ENCODE assay signal across 33 mouse cellular contexts in the genomic region with DNA sequence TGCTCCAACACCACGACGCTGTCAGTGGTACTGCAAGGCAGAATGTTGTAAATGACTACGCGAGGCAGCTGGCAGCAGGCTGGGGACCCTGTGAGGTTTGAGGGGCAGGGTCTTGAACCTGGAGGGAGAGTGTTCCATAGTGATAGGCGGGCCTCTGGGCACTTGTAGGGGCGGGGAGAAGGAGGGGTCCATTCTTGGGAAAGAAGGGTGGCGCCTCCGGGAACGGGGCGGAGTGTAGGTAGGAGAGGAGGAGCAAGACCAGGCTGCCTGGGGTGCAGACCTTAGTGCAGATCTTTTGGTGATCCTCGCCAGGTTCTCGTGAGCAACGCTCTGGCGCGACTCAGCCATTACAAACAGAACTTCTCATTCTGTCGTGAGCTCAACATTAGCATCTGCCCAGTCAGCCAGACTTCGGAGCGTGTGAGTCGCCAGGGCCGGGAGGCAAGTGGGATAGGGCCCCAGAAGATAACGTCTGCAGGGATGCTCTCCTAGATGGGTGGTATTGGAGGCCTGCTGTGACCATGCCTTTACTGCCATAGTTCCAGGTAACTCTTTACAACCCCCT. TPM values are rescaled to one million over a fixed set of nuclear protein-coding genes. Genes with fewer than 3 reads are reported as not detected.
DNase-seq lines count a peak whose midpoint lies in the region; ATAC-seq and TF ChIP-seq lines count a peak whose summit lies in the region.
"Had no signal": no experiment of that assay in that cellular context is flagged by ENCODE, and none has a peak within 500 bp of the region (broad histone marks: within the 10 kb centered on the region; RNA-seq: fewer than 3 reads in every experiment).

No protein-coding gene starts in this region.

- no peak for DNase-seq in intestine, embryonic 14.5 days (ENCODE audit: low spot score)
- DNase-seq in lung, postnatal 0 days (ENCODE audit: low spot score): no peak
- no peak for DNase-seq in lung, postnatal 25 days (ENCODE audit: low spot score)
- DNase-seq in ES-CJ7 (ENCODE audit: low read depth, low spot score): peak; percentile 83
- DNase-seq in stomach, postnatal 0 days (ENCODE audit: low spot score): no peak
- DNase-seq in frontal cortex, postnatal 25 days (ENCODE audit: low spot score in 2 of 2): no peak
- DNase-seq: adrenal gland, postnatal 10 days; cerebellum, adult 8-10 months; cerebellum, postnatal 25 days; gastrocnemius, postnatal 25 days; heart, adult 18-20 months; heart, postnatal 14 days; kidney, adult 8-10 months; kidney, postnatal 10 days; layer of hippocampus, postnatal 36 days; left cerebral cortex, postnatal 4 days; lung, embryonic 14.5 days; lung, postnatal 4 days; right cerebral cortex, postnatal 4 days; thymus, postnatal 14 days had no signal

- H3K4me3 ChIP-seq in intestine, embryonic 14.5 days (ENCODE audit: low read depth, low read length): no peak overlapping the region
- H3K4me3 ChIP-seq in intestine, embryonic 15.5 days (replicated peaks): no peak overlapping the region
- H3K4me3 ChIP-seq in lung, postnatal 0 days (ENCODE audit: low read depth, low read length): no peak overlapping the region
- H3K4me3 ChIP-seq in stomach, postnatal 0 days (ENCODE audit: low read depth, low read length): no peak overlapping the region
- H3K4me3 ChIP-seq: embryonic facial prominence, embryonic 10.5 days; embryonic facial prominence, embryonic 15.5 days; forebrain, embryonic 13.5 days; heart, embryonic 13.5 days; hindbrain, embryonic 10.5 days; megakaryocyte, embryonic 14.5 days; midbrain, embryonic 12.5 days; neural tube, embryonic 13.5 days had no signal

- H3K9ac ChIP-seq in intestine, embryonic 14.5 days (ENCODE audit: low read length): no peak overlapping the region
- no peak overlapping the region for H3K9ac ChIP-seq in intestine, embryonic 15.5 days
- no peak overlapping the region for H3K9ac ChIP-seq in lung, postnatal 0 days (replicated peaks; ENCODE audit: low read depth)
- no peak overlapping the region for H3K9ac ChIP-seq in stomach, postnatal 0 days (ENCODE audit: low read length)
- H3K9ac ChIP-seq: embryonic facial prominence, embryonic 15.5 days; forebrain, embryonic 13.5 days; heart, embryonic 13.5 days; liver, embryonic 14.5 days; lung, embryonic 14.5 days; midbrain, embryonic 12.5 days; neural tube, embryonic 13.5 days had no signal

- H3K36me3 ChIP-seq in intestine, embryonic 14.5 days (ENCODE audit: control insufficient read depth, insufficient read depth, low read length): peaks cover 72% of the 10 kb centered on the region
- peaks cover 33% of the 10 kb centered on the region for H3K36me3 ChIP-seq in intestine, embryonic 15.5 days
- H3K36me3 ChIP-seq in lung, postnatal 0 days (ENCODE audit: insufficient read depth, low read length): peaks cover 17% of the 10 kb centered on the region
- peaks cover 14% of the 10 kb centered on the region for H3K36me3 ChIP-seq in stomach, postnatal 0 days (ENCODE audit: control insufficient read depth, insufficient read depth, low read length)

- TF ChIP-seq EP300 in lung, postnatal 0 days (IDR thresholded peaks at IDR 0.05): no peak
- TF ChIP-seq EP300 in stomach, postnatal 0 days (optimal IDR thresholded peaks at IDR 0.05): no peak

- 32% methylated on average over 21 of the region's 21 CpGs for WGBS in intestine, embryonic 14.5 days
- 38% methylated on average over 21 of the region's 21 CpGs for WGBS in intestine, embryonic 15.5 days
- 42% methylated on average over 21 of the region's 21 CpGs for WGBS in lung, postnatal 0 days
- 39% methylated on average over 21 of the region's 21 CpGs for WGBS in stomach, postnatal 0 days

- H3K27me3 ChIP-seq in intestine, embryonic 14.5 days (replicated peaks; ENCODE audit: control insufficient read depth, insufficient read depth, low read length): no peaks in the 10 kb centered on the region
- no peaks in the 10 kb centered on the region for H3K27me3 ChIP-seq in intestine, embryonic 15.5 days (replicated peaks)
- H3K27me3 ChIP-seq in lung, postnatal 0 days (replicated peaks; ENCODE audit: insufficient read depth, low read length): no peaks in the 10 kb centered on the region
- no peaks in the 10 kb centered on the region for H3K27me3 ChIP-seq in stomach, postnatal 0 days (ENCODE audit: control insufficient read depth, insufficient read depth, low read length)
- H3K27me3 ChIP-seq: embryonic facial prominence, embryonic 15.5 days; forebrain, embryonic 13.5 days; heart, embryonic 13.5 days; megakaryocyte, embryonic 14.5 days; midbrain, embryonic 12.5 days; neural tube, embryonic 13.5 days had no signal

- no peak overlapping the region for H3K4me2 ChIP-seq in intestine, embryonic 14.5 days (ENCODE audit: low read length)
- H3K4me2 ChIP-seq in intestine, embryonic 15.5 days (replicated peaks): no peak overlapping the region
- no peak overlapping the region for H3K4me2 ChIP-seq in lung, postnatal 0 days (replicated peaks; ENCODE audit: low read depth, low read length)
- no peak overlapping the region for H3K4me2 ChIP-seq in stomach, postnatal 0 days (replicated peaks; ENCODE audit: low read depth)
- H3K4me2 ChIP-seq: embryonic facial prominence, embryonic 15.5 days; forebrain, embryonic 13.5 days; heart, embryonic 13.5 days; lung, embryonic 14.5 days; midbrain, embryonic 12.5 days; neural tube, embryonic 13.5 days had no signal

- H3K4me1 ChIP-seq in intestine, embryonic 14.5 days (replicated peaks; ENCODE audit: control insufficient read depth, insufficient read depth, low read length): no peaks in the 10 kb centered on the region
- H3K4me1 ChIP-seq in intestine, embryonic 15.5 days (replicated peaks): no peaks in the 10 kb centered on the region
- no peaks in the 10 kb centered on the region for H3K4me1 ChIP-seq in lung, postnatal 0 days (ENCODE audit: insufficient read depth, low read depth, low read length)
- no peaks in the 10 kb centered on the region for H3K4me1 ChIP-seq in stomach, postnatal 0 days (replicated peaks; ENCODE audit: control insufficient read depth, insufficient read depth)
- H3K4me1 ChIP-seq: embryonic facial prominence, embryonic 15.5 days; forebrain, embryonic 13.5 days; heart, embryonic 13.5 days; midbrain, embryonic 12.5 days; neural tube, embryonic 13.5 days had no signal

- TF ChIP-seq CTCF in lung, postnatal 0 days (IDR thresholded peaks at IDR 0.05): no peak
- no peak for TF ChIP-seq CTCF in stomach, postnatal 0 days (IDR thresholded peaks at IDR 0.05; ENCODE audit: low read depth)

- H3K27ac ChIP-seq in intestine, embryonic 14.5 days (ENCODE audit: low read depth): no peak overlapping the region
- H3K27ac ChIP-seq in intestine, embryonic 15.5 days: no peak overlapping the region
- no peak overlapping the region for H3K27ac ChIP-seq in lung, postnatal 0 days (ENCODE audit: low read length)
- H3K27ac ChIP-seq in stomach, postnatal 0 days (replicated peaks): no peak overlapping the region
- H3K27ac ChIP-seq: embryonic facial prominence, embryonic 10.5 days; embryonic facial prominence, embryonic 15.5 days; forebrain, embryonic 13.5 days; heart, embryonic 13.5 days; hindbrain, embryonic 10.5 days; liver, embryonic 14.5 days; midbrain, embryonic 12.5 days; neural tube, embryonic 13.5 days had no signal

- H3K9me3 ChIP-seq in intestine, embryonic 14.5 days (ENCODE audit: control insufficient read depth, low read length): no peaks in the 10 kb centered on the region
- H3K9me3 ChIP-seq in intestine, embryonic 15.5 days: no peaks in the 10 kb centered on the region
- no peaks in the 10 kb centered on the region for H3K9me3 ChIP-seq in lung, postnatal 0 days (ENCODE audit: low read length)
- no peaks in the 10 kb centered on the region for H3K9me3 ChIP-seq in stomach, postnatal 0 days (ENCODE audit: control insufficient read depth, low read length)
- H3K9me3 ChIP-seq: embryonic facial prominence, embryonic 10.5 days; embryonic facial prominence, embryonic 15.5 days; forebrain, embryonic 13.5 days; heart, embryonic 13.5 days; hindbrain, embryonic 10.5 days; megakaryocyte, embryonic 14.5 days; midbrain, embryonic 12.5 days; neural tube, embryonic 13.5 days had no signal

- ATAC-seq in intestine, embryonic 14.5 days (replicated peaks; ENCODE audit: low FRiP score, low TSS enrichment, low read depth): peak; percentile 28; the same call in 1 of the 2 replicates
- ATAC-seq in intestine, embryonic 15.5 days: no peak
- 0 out of 2 replicates have a peak, but pooled peaks have one; percentile 35 for ATAC-seq in lung, postnatal 0 days
- peak; percentile 43; the same call in 1 of the 2 replicates for ATAC-seq in stomach, postnatal 0 days (ENCODE audit: low FRiP score, low TSS enrichment)
- ATAC-seq: forebrain, embryonic 13.5 days; hindbrain, embryonic 16.5 days; intestine, embryonic 16.5 days had no signal

RNA-seq across cellular contexts. Expression of a gene that starts 8.5 kb away (rescaled TPM):
- polyA plus RNA-seq in intestine, embryonic 14.5 days (2014; fragmentation: Nextera tagmentation; extraction: Ambion mirVana): 41.7 and 46.7 TPM in 2 replicates
- 55.4 and 55.7 TPM in 2 replicates for polyA plus RNA-seq in intestine, embryonic 15.5 days (2015; fragmentation: Nextera tagmentation; extraction: Ambion mirVana)
- 38.4 and 40.6 TPM in 2 replicates for polyA plus RNA-seq in lung, postnatal 0 days (2015; fragmentation: Nextera tagmentation; extraction: Ambion mirVana)
- 29.1 and 32.6 TPM in 2 replicates for polyA plus RNA-seq in stomach, postnatal 0 days (2015; fragmentation: Nextera tagmentation; extraction: Ambion mirVana)

RNA-seq across cellular contexts. Expression of a gene that starts 10.5 kb away (rescaled TPM):
- 43.2 and 44.2 TPM in 2 replicates for polyA plus RNA-seq in intestine, embryonic 14.5 days (2014; fragmentation: Nextera tagmentation; extraction: Ambion mirVana)
- 35.7 and 42.9 TPM in 2 replicates for polyA plus RNA-seq in intestine, embryonic 15.5 days (2015; fragmentation: Nextera tagmentation; extraction: Ambion mirVana)
- 26.7 and 27.0 TPM in 2 replicates for polyA plus RNA-seq in lung, postnatal 0 days (2015; fragmentation: Nextera tagmentation; extraction: Ambion mirVana)
- polyA plus RNA-seq in stomach, postnatal 0 days (2015; fragmentation: Nextera tagmentation; extraction: Ambion mirVana): 22.3 and 23.6 TPM in 2 replicates

RNA-seq across cellular contexts. Expression of a gene that starts 11.1 kb away (rescaled TPM):
- 142 and 156 TPM in 2 replicates for polyA plus RNA-seq in intestine, embryonic 14.5 days (2014; fragmentation: Nextera tagmentation; extraction: Ambion mirVana)
- polyA plus RNA-seq in intestine, embryonic 15.5 days (2015; fragmentation: Nextera tagmentation; extraction: Ambion mirVana): 133 and 151 TPM in 2 replicates
- 88.9 and 95.6 TPM in 2 replicates for polyA plus RNA-seq in lung, postnatal 0 days (2015; fragmentation: Nextera tagmentation; extraction: Ambion mirVana)
- polyA plus RNA-seq in stomach, postnatal 0 days (2015; fragmentation: Nextera tagmentation; extraction: Ambion mirVana): 114 and 117 TPM in 2 replicates

RNA-seq across cellular contexts. Expression of a gene that starts 20.1 kb away (rescaled TPM):
- 63.8 and 67.5 TPM in 2 replicates for polyA plus RNA-seq in intestine, embryonic 14.5 days (2014; fragmentation: Nextera tagmentation; extraction: Ambion mirVana)
- polyA plus RNA-seq in intestine, embryonic 15.5 days (2015; fragmentation: Nextera tagmentation; extraction: Ambion mirVana): 56.6 and 57.5 TPM in 2 replicates
- polyA plus RNA-seq in lung, postnatal 0 days (2015; fragmentation: Nextera tagmentation; extraction: Ambion mirVana): 44.2 and 48.3 TPM in 2 replicates
- polyA plus RNA-seq in stomach, postnatal 0 days (2015; fragmentation: Nextera tagmentation; extraction: Ambion mirVana): 40.2 and 42.2 TPM in 2 replicates

RNA-seq across cellular contexts. Expression of a gene that starts 23.8 kb away (rescaled TPM):
- polyA plus RNA-seq in intestine, embryonic 14.5 days (2014; fragmentation: Nextera tagmentation; extraction: Ambion mirVana): 0.71 TPM in 1 of 2 replicates, not detected in the other
- not detected in 2 replicates for polyA plus RNA-seq in intestine, embryonic 15.5 days (2015; fragmentation: Nextera tagmentation; extraction: Ambion mirVana)
- polyA plus RNA-seq in lung, postnatal 0 days (2015; fragmentation: Nextera tagmentation; extraction: Ambion mirVana): not detected in 2 replicates
- polyA plus RNA-seq in stomach, postnatal 0 days (2015; fragmentation: Nextera tagmentation; extraction: Ambion mirVana): not detected in 2 replicates
- polyA plus RNA-seq: embryonic facial prominence, embryonic 10.5 days; intestine, embryonic 16.5 days; testis, adult 2 months had no signal
